Mouse (Mus musculus) ES-Bruce4 (cell line): Measurements from ENCODE around the gene Rad50. TPM values are rescaled to one million over a fixed set of nuclear protein-coding genes. Genes with fewer than 3 reads are reported as not detected.

Experiments
- H3K27ac ChIP-seq: 2 replicates; pipeline ENCODE4 v1.5.1; 2012; ENCODE audit warnings: low read length, inconsistent platforms; ENCODE audit not compliant: insufficient read depth
- H3K27me3 ChIP-seq: 2 replicates; pipeline ENCODE4 v1.6.1; 2012; ENCODE audit warnings: mild to moderate bottlenecking, low read length, inconsistent platforms; ENCODE audit not compliant: control insufficient read depth, poor library complexity, insufficient read depth, severe bottlenecking
- H3K36me3 ChIP-seq: 2 replicates; pipeline ENCODE4 v1.6.1; 2012; ENCODE audit warnings: inconsistent platforms, mild to moderate bottlenecking, low read length, moderate library complexity; ENCODE audit not compliant: control insufficient read depth, poor library complexity, insufficient read depth, severe bottlenecking
- H3K4me1 ChIP-seq: one replicate; pipeline ENCODE4 v1.8.1; 2011; ENCODE audit warnings: low read length; ENCODE audit not compliant: control insufficient read depth, insufficient read depth
- H3K4me3 ChIP-seq: 2 replicates; pipeline ENCODE4 v1.5.1; 2011; ENCODE audit warnings: low read depth, mild to moderate bottlenecking, low read length
- H3K9ac ChIP-seq: 2 replicates; pipeline ENCODE4 v1.6.1; 2012; ENCODE audit warnings: low read depth, mild to moderate bottlenecking, inconsistent platforms; ENCODE audit not compliant: poor library complexity, severe bottlenecking
- H3K9me3 ChIP-seq: replicated peaks from 2 replicates; pipeline ENCODE4 v1.6.1; 2012; ENCODE audit warnings: mild to moderate bottlenecking, low read length, inconsistent platforms; ENCODE audit not compliant: control insufficient read depth, poor library complexity, insufficient read depth, severe bottlenecking
- CTCF ChIP-seq: IDR thresholded peaks from one replicate; pipeline ENCODE4 v1.8.1; 2011; ENCODE audit warnings: low read depth, low read length
- EP300 ChIP-seq: IDR thresholded peaks from 2 replicates; pipeline ENCODE4 v1.6.1; 2011; ENCODE audit warnings: low read depth, low read length; ENCODE audit not compliant: insufficient read depth
- POLR2A ChIP-seq: IDR thresholded peaks from one replicate; pipeline ENCODE4 v1.8.1; 2011; ENCODE audit warnings: low read length; ENCODE audit not compliant: insufficient read depth
- polyA plus RNA-seq: library from polyadenylated mRNA; stranded (reverse); fragments of >200 nt; gene quantifications from 2 replicates; pipeline ENCODE4 v1.2.4, GENCODE M21; 2011; ENCODE audit warnings: low read depth; ENCODE audit not compliant: missing spikeins, insufficient read depth, insufficient read length

The Rad50 gene
- polyA plus RNA-seq, 1 experiment: 73.2 TPM

DNA sequence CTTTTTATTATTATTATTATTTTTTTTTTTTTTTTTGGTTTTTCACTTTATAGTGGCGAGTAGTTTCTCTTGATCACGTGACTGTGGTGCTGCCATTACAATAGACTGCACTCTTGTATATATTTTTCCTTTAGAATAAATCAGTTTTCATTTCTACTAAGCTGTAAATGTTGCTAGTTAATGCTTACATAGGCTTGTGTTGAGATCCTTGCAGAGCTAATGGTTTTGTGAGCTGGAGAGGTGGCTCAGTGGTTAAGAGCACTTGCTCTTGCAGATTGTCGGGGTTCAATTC is 545 bp upstream of the Rad50 start:
- Histone ChIP-seq H3K36me3 (peaks cover 4% of the 10 kb centered on the region; the same call in 1 of the 2 replicates), H3K27me3 (no peaks in the 10 kb centered on the region), H3K4me1 (no peaks in the 10 kb centered on the region), H3K9me3 (no peaks in the 10 kb centered on the region), H3K4me3 (no peak overlapping the region), H3K9ac (peak overlapping the region; percentile 86; the same call in 1 of the 2 replicates), H3K27ac (no peak overlapping the region)
- TF ChIP-seq POLR2A (no peak), CTCF (no peak), EP300 (no peak)

DNA sequence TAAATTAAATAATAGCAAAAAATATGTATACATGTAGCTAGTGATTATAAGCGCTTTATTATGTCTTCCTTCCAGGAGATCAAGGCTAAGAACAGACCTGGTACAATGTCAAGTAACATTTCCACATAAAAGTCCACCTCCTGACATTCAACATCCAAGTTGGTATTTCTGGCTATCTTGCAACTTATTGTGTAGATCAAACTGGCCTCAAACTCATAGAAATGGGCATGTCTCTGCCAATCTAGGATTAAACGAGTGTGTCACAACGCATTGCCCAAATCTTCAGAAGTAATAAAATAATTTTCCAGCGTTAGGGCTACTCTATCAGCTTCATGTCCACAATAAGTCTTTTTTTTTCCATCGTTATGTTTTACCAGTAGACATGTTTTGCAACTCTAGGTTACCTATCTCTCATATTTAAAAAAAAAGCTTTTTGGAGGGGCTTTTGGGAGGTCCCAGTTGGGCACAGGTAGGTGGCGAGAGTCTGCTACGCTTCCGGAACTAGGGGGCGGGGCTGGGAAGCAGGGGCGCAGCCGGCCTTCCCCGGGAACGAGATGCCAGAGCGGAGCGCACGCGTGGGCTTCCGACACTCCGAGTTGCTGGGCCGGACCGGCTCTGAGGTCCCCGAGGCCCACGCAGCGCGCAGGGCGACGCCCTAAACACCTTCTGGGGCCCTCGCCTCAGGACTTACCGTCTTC is 734 bp downstream of the Rad50 start:
- Histone ChIP-seq H3K4me3 (peak overlapping the region; percentile 82), H3K9ac (peak overlapping the region; percentile 86), H3K27me3 (no peaks in the 10 kb centered on the region), H3K9me3 (no peaks in the 10 kb centered on the region), H3K27ac (peak overlapping the region; percentile 49), H3K4me1 (no peaks in the 10 kb centered on the region), H3K36me3 (peaks cover 4% of the 10 kb centered on the region)
- TF ChIP-seq CTCF (no peak), EP300 (no peak), POLR2A (no peak)

DNA sequence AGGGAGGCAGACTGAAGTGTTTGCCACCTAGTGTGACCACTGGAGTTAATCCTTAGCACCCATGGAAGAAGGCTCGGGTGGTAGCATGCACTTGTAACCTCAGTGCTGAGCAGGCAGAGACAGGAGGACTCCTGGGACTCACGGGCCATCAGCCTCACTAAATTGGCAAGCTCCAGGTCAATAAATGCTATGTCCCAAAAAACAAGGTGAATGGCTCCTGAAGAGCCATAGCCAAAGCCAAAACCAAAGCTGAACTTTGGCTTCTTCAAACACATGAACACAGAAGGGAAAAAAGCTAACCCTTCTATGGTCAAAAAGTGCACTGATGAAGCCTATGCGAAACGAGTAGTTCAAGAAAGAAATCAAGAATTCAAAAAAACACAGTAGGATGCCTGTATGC is 7.8 kb downstream of the Rad50 start:
- Histone ChIP-seq H3K9ac (no peak overlapping the region), H3K9me3 (no peaks in the 10 kb centered on the region), H3K27me3 (no peaks in the 10 kb centered on the region), H3K27ac (no peak overlapping the region), H3K4me3 (no peak overlapping the region), H3K36me3 (peaks cover 27% of the 10 kb centered on the region), H3K4me1 (no peaks in the 10 kb centered on the region)
- no peak for TF ChIP-seq EP300
- no peak for TF ChIP-seq CTCF
- TF ChIP-seq POLR2A: no peak

DNA sequence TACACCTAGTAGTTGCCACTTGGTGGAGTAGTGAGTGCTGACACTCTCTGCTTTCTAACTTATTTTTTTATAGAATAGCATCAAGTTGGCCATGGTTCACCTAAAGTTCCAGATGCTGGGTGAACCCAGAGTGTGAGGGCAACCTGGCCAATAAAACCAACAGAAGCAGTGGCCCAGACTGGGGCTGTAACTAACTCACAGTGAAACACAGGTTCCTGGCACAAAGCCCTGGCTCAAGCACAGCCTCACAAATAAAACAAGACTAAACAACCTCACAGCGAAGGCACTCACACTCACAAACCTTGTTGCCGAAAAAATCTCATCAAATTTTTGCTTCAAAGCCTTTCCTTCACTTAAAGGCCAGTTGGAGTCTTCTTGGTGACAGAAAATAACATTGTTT is 8.6 kb downstream of the Rad50 start:
- no peaks in the 10 kb centered on the region for H3K9me3 ChIP-seq
- no peaks in the 10 kb centered on the region for H3K4me1 ChIP-seq
- H3K27me3 ChIP-seq: no peaks in the 10 kb centered on the region
- no peak overlapping the region for H3K27ac ChIP-seq
- H3K4me3 ChIP-seq: no peak overlapping the region
- peaks cover 27% of the 10 kb centered on the region for H3K36me3 ChIP-seq
- TF ChIP-seq POLR2A (no peak), EP300 (no peak), CTCF (no peak)
- H3K9ac ChIP-seq: no peak overlapping the region

DNA sequence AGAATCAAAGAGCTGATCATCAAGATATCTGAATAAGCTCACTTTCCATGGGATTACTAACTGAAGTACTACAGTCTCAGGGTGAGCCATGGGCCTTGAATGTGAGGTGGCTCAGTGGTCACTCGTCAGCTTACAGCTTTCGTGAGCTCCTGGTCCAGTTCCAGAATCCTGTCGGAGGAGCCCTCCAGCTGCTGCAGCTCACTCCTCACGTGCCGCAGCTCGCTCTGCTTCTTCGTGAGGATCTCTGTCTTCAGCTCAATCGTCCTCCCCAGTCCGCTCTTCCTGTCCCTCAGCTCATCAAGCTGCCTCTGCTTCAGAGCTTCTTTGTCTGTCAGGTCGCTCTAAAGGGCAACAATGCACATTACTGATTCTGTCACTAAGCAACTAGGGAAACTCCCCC is 15.1 kb downstream of the Rad50 start:
- no peak for TF ChIP-seq CTCF
- Histone ChIP-seq H3K9me3 (no peaks in the 10 kb centered on the region), H3K4me3 (no peak overlapping the region), H3K4me1 (no peaks in the 10 kb centered on the region), H3K36me3 (peaks cover 30% of the 10 kb centered on the region), H3K27me3 (no peaks in the 10 kb centered on the region), H3K27ac (no peak overlapping the region), H3K9ac (no peak overlapping the region)

DNA sequence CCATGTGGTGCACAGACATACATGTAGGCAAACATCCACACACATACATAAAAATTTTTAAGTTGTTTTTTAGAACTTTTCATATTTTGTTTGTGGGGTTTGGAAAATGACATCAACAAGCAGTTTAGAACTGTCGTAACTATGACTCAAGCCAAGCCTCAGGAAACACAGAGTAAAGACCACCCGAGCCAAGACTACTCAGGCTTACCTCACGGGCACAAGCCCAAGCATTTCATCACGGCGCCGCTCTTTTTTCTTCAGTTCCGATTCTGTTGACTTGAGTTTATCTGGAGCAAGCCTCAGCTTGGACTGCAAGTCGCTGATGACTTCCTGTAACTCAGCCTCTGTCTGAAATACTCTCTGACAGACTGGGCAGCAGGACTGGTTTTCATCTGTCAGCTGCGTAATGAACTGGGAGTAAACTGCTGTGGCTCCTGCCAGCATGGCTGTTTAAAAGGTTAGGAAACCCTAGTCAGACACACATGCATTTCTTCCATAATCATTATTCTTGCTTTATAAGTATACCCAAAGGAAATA is 24.1 kb downstream of the Rad50 start:
- H3K9ac ChIP-seq: no peak overlapping the region
- TF ChIP-seq EP300: no peak
- TF ChIP-seq POLR2A: no peak
- no peak for TF ChIP-seq CTCF
- H3K4me1 ChIP-seq: no peaks in the 10 kb centered on the region
- H3K36me3 ChIP-seq: peaks cover 19% of the 10 kb centered on the region
- H3K27me3 ChIP-seq: no peaks in the 10 kb centered on the region
- H3K27ac ChIP-seq: no peak overlapping the region
- no peaks in the 10 kb centered on the region for H3K9me3 ChIP-seq
- H3K4me3 ChIP-seq: no peak overlapping the region
